Mouse (Mus musculus): Measurements from ENCODE around the gene Rem1.

Rem1 gene

GRCm38 (mm10) chr2:152626774-152627591, at the start of gene Rem1:
Gene Rem1 (plus strand): TSS chr2:152626951.
- DNase-seq = no peak

- no peak for DNase-seq
Measured at GRCm38 (mm10) chr2:152580107-152580506, 46.6 kb upstream of the Rem1 start, which contains the start of gene Defb19. Gene Defb19 (minus strand): TSS chr2:152580312.

- no peak for DNase-seq
Measured at GRCm38 (mm10) chr2:152580612-152581011, 46.1 kb upstream of the Rem1 start.

GRCm38 (mm10) chr2:152586926-152587560, 39.7 kb upstream of the Rem1 start:
- no peak for DNase-seq

- DNase-seq = no peak
Measured at GRCm38 (mm10) chr2:152588450-152588849, 38.3 kb upstream of the Rem1 start.

DNA sequence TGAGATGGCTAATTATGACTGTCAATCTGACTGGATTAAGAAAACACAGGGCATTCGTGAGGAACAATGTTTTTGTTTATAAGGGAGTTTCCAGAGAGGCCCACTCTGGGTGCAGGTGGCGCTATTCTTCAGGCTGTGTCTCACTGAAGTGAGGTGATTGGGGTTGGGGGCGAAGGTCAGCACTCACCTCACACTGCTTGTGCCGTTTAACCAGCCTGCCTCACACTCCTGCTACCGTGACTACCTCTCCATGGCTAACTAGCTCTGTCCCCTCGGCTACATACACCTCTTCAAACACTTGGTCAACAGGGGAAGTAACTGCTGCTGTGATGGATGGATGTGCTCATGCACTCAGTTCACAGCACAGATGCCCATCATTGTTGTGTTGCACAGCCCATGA, 37.7 kb upstream of the Rem1 start:
- no peak for DNase-seq

DNA sequence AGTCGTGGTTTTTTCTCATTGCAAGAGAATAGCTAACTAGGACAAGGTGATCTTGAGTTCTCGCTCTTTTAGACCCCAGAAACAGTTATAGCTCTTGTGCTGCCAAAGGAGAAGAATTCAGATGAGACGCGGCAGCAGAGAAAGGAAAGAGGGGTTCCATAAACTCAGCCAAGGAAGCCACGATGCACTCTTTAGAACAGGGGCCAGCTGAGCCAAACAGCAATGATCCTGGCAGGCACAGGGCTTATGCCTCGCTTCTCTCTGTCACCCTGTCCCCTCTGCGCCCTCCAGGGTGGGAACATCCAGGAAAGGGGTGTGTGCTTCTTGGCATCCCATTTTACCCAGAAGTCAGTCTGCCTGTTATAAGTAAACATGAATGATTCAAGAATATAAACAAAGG, 27.5 kb upstream of the Rem1 start, which contains the start of gene Defb45:
Gene Defb45, minus strand, starts transcription at position 101 of the 400 bp plus-strand sequence.
- no peak for DNase-seq

DNA sequence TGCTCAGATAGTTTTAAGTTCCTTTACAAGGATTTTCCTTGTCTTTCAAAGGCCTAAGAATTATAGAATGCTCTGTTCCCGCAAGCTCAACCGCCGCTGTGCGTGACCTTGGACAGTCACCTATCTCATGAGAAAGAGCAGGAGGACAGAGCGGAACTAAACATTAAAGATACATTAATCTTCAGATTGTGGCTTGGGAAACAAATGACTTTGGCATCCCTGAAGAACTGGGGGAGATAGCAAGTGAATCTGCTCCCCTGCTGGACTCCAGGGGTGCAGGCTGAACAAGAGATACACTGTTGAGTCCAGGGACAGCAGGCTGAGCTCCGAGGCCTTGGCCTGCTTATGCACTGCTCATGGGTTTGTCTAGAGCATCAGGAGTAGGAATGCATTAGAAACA, 26.7 kb upstream of the Rem1 start:
- DNase-seq = no peak

GRCm38 (mm10) chr2:152601275-152601960, 25.3 kb upstream of the Rem1 start:
- DNase-seq = no peak

DNA sequence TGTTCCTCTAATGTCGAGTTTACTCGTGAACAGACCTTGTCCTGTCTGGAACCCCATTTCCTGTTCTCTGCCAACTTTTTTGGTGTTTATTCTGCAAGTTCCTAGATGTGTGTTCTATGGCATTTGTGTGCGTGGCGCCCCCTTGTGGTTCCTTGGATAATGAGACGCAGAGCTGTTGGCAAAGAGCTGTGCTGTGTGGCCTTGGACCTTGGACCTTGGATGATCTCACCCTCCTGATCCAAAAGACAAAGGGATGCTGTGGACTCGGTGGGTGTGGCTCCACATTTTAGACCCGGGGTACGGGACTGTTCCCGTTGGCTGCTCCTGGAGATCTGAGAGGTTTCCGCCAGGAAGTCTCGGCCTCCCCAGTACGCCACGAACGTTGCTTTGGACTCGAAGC, 22.7 kb upstream of the Rem1 start, which contains the start of gene Defb36:
Gene Defb36, plus strand, starts transcription at position 271 of the 400 bp plus-strand sequence.
- no peak for DNase-seq

DNA sequence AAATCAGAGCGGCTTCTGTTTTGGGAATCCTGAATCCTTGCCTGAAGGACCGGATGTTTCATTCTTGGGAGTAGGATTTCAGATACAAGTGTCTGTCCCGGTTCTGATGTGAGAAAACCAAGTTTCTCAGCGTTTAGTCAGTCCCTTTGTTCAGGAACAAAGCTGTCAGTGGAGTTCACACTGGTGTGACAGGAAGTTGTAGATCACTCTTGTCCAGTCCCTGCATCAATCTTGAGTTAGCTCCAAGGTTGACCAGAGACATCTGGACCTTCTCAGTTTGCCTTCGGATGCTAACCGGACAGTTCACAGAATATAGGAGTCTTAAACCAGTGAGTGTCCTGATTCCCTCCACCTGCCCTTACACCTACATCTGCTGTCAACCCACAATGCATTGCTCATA, 19.0 kb upstream of the Rem1 start:
- no peak for DNase-seq

DNA sequence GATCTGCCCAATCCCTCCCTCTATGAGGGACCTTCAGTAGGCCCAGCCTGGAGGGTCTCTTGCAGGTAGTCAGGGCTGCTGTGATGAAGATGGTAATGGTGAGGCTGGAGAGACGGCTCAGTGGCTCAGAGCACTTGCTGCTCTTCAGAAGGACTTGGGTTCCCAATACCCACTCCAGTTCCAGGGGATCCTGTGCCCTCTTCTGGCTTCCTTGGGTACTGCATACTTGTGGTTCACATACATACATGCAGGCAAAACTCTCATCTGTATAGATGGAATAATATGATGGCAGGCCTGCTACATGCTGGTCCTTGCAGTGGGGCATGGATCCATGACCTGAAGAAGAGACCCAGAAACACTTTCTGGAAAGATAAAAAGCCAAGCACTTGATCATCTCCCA, 18.0 kb upstream of the Rem1 start:
- no peak for DNase-seq

DNA sequence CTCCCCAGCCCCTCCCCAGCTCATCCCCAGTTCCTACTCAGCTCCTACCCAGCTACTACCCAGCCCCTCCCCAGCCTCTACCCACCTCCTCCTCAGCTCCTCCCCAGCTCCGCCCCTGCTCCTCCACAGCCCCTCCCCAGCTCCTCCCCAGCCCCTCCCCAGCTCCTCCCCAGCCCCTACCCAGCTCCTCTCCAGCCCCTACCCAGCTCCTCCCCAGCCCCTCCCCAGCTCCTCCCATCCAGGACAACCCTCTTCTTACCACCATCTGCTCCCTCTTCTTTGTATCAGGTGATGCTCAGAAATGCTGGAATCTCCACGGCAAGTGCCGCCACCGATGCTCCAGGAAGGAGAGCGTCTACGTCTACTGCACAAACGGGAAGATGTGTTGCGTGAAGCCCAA, 14.6 kb upstream of the Rem1 start:
- DNase-seq = no peak

DNA sequence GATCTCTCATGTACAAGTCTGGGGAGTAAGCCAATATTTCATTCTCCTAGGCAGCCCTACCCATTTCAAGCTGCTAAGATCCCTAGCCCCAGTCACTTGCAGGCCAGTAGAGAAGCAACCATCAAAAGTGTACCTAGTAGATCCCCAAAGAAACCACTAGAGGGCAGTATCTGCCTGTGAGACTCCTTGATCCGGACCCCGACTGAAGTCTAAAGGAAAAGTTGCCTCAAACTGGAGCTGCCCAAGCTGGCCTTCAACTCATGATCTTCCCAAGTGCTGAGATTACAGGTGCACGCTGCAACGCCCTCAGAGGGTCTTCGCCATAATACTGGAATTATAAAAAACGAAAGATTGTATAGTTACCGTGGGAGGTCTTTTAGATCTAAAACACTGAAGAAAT, 11.2 kb upstream of the Rem1 start:
- DNase-seq = peak; percentile 6

DNA sequence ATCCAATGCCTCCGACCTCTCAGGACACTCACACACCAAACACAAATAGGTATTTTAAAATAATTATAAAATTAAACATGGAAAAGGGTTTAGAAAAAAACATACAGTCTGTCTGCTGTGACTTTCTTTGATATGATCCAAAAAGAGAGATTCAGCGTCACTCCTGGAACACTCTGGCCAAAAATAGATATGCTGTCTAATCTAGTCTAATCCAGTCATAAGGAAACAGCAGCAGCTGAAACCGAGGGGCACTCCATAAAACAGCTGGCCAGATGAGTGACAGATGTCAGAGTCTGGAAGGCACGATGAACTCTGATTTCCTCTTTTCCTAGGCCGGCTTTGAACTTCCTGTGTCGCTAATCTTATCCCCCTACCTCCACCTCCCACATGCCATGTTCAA, 10.3 kb upstream of the Rem1 start:
- no peak for DNase-seq

DNA sequence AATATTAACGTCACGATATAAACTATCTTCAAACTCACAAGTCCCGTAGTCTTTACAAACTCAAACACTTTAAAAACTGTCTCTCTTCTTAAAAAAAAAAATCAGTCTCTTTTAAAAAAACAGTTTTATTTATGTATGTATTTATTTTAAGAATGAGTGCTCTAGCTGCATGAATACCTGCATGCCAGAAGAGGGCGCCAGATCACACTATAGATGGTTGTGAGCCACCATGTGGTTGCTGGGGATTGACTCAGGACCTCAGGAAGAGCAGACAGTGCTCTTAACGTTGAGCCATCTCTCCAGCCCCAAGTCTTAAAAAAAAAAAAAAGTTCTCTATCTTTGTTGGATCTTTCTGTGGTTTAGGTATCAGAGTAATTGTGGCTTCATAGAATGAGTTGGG, 9.4 kb upstream of the Rem1 start:
- DNase-seq = no peak

DNA sequence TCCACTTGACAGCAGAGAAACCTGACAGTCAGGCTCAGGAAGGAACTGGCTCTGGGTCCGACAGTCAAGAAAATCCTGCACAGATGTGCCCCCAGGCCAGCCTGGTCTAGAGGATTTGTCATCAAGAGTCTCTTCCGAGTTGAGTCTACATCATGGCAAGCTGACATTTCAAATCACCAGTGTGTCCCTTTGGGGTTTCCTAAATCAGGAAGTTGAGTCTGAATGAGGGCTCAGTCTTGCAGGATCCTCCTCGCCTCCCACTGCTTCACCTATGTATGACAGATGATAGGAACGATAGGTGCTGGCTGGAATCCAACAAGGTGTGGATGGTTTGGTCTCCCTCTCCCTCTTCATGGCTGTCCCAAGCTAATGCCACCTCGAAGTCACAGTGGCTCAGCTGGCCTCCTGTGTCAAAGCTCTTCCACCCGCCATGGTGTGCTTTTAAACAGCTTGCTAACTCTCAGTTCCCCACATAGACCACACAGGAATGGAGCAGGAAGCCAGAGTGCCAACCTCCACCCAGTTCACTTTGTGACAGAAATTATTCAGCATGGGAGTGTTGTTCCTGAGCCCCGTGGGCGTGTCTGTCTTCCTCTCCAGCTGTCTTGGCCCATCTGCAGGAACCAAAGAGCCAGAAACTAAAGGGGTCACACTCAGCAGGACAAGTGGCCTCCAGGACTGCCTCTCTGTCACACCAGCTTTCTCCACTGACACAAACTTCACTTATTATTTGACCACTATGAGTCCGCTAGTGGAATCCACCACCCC, 6.2 kb upstream of the Rem1 start:
- no peak for DNase-seq

- no peak for DNase-seq
Measured at GRCm38 (mm10) chr2:152622151-152622550, 4.6 kb upstream of the Rem1 start.

DNA sequence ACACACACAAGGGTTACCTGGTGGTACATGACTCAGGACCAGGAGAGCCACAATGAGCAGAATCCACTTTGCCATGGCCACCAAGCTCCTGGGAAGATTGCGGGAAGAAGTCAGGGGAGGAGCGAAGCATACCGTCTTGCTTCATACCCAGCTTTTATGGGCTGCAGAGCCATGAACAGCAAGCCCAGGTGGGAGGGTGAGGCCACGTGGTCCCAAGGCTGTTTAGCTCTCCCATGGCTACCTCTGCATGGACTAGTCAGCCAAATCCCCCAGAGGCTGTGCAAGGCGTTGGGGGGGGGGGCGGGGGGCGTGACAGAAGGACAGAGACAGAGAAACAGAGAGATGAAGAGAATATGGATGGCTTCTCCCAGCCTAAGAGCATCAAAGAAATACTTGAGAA, 3.8 kb upstream of the Rem1 start, which contains the start of gene Defb25:
Gene Defb25, minus strand, starts transcription at position 101 of the 400 bp plus-strand sequence.
- no peak for DNase-seq

- DNase-seq = no peak
Measured at GRCm38 (mm10) chr2:152624566-152624965, 2.2 kb upstream of the Rem1 start.

- no peak for DNase-seq
Measured at GRCm38 (mm10) chr2:152625256-152625655, 1.5 kb upstream of the Rem1 start.

DNA sequence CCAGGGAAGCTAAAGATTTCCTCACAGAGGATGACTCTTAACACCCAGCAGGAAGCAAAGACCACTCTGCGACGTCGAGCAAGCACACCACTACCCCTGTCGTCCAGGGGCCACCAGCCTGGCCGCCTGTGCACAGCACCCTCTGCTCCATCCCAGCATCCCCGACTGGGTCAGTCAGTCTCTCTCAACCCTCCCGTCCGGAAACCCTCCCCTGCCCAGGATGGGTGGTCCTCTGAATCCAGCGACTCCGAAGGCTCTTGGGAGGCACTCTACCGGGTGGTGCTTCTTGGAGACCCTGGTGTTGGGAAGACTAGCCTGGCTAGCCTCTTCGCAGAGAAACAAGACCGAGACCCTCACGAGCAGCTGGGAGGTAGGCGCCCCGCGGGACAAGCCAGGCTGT, 1.3 kb downstream of the Rem1 start:
- DNase-seq = no peak

DNA sequence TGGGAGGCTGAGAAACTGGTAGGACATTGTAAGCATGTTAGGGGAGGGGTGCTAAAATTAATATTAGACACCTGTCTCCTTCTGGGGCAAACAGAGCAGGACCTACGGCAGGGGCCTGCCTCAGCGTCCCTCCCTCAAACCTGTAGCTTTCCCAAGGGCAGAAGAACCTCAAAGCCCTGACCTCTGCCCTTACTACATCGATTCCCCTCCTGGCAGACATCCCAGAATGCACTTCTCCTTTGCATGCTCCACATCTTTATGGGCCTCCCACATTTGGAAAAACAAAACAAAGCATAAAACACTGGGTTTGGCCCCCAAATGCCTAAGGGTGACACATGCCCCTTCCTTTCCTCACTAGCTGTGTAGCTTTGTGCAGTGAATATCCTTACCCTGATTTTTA, 2.5 kb downstream of the Rem1 start:
- no peak for DNase-seq
